Mouse (Mus musculus) ovary, postnatal 36 days (tissue): ENCODE measurements at regions not wholly inside any gene's neighbourhood (a gene's known extent, or its start where the extent isn't known, plus 50 kb on each side); places are given as distances from the start of the nearest gene placed in this dataset.
A peak's percentile ranks its signal among the peaks of the same experiment; 100 is the strongest.

Experiments
- DNase-seq: peaks from one replicate; pipeline ENCODE4 v3.0.0; 2022; ENCODE audit warnings: low spot score, mixed read lengths

DNA sequence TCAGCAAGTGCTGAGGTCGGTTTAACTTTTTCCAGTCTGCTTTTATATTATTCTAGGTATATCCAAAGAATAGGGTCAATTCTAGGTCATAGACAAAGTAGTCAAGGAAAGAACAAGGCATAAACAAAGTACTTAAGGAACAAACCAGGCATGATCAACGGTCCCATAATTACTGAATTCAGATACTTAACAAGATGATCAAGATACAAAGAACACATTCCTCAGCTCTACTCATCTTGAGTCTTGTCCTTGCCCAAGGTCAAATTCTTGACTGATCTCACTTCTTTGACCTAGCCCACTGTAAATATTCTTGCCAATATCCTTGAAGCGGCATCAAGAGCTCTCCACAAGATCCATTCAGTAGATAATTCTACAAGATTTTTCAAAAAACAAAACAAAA lies 458.1 kb upstream of the Nr5a2 start:
- no peak for DNase-seq

DNA sequence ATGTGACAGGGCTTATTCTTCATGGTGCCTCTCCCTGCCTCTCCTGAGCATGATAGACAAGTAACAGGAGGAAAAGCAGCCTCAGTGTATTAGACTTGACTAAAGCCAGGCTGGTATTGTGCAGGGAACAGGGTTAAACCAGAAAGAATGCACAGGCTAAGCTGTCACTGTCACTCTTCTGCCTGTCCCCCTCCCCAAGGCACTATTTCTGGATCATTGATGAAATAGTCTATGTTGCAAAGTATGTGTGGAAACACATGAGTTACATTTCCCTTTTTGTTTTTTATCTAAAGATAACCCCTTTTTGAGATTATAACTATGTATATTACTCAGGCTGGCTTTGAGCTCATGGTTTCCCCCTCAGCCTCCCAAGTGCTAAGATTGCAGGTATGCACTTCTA lies 436.5 kb upstream of the Nr5a2 start:
- no peak for DNase-seq

DNA sequence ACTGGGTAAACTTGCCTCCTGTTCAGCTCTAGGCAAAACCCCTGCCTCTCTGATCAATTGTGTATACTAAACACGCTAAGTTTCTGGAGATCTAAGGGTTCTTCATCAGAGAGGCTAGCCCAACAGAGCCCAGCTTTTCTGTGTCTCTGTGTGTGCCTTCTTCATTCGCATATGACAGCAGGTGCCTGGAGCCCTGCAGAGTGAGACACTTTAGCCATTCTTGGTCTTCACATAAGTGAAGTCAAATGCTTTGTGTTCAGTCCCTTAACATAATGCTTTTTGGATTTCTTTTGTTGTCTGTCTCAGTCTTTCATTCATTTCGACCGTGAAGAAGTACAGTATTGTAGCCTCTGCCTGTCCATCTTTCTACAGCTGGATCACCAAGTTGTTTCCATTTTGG lies 427.3 kb upstream of the Nr5a2 start:
- no peak for DNase-seq

DNA sequence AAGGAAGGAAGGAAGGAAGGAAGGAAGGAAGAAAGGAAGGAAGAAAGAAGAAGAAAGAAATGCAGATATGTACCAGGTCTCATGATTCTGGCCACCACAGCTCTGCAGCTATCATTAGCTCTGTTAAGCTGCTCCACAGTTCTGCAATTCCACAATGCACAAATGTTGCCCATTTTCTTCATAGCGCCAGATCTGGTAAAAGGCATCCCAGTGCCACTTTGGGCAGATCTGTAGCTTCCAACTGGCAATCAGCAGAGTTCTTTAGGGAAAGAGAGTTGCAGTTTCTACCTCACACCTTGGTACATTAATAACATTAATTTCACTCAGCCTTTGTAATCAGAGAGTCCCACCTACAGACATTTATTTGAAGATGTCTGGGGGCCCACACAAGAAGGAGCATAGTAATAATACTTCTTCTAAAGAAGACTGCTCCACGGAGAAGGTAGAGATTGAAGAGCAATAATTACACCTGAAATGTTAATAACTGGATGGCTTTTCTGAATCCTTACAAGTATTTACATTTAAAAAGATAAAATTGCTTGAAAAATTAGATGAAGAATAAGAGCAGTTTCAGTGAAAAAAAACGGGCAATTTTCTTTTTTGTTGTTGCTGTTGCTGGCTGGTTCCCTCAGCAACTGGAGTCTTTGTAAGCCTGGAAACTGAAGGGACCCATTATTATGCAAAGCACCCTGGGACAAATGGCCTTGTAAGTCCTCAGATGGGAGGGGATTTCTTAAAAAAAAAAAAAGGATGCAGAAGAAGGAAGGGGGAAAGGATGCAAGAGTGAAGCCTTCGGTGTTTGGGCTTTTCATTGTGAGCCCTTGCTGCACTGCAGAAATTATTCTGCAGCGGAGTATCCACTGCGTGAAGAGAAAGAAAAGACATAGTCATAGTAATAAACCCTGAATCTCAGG lies 418.1 kb upstream of the Nr5a2 start:
- DNase-seq = no peak

DNA sequence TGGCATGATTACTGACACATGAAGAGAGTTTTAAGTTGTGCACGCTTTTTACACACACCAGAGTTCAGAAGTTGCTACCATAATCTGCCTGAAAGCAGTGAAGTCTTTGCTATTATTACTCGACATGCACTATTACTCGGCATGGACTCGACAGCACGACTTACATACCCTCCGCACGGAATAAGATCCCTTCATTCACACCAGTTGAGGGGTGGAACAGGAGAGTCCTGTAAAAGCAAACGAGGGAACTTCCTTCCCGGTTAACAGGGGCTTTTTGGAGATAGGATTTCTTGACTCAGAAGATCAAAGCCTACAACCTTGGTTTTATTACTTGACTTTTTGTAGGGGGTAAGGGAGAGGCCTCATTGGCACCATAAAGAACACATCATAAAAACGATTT lies 416.4 kb upstream of the Nr5a2 start:
- DNase-seq = no peak

DNA sequence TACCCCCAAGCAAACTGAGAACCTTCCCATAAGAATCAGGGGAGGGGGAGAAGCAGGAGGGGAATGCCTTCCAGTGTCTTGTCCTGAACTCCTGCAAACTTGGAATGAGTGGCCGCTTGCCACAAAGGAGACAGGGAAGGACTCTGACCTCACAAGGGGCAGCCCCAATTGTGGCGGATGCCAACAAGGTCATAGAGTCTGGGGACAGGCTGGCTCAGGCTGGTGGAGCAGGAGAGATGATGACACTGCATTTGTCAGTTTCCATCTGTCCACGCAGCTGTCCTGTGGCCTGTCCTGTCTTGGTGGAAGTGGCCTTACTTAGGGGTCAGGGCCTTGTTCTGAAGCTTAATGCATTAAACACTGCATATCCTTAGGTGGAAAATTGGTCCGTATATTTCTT lies 414.4 kb upstream of the Nr5a2 start:
- no peak for DNase-seq

DNA sequence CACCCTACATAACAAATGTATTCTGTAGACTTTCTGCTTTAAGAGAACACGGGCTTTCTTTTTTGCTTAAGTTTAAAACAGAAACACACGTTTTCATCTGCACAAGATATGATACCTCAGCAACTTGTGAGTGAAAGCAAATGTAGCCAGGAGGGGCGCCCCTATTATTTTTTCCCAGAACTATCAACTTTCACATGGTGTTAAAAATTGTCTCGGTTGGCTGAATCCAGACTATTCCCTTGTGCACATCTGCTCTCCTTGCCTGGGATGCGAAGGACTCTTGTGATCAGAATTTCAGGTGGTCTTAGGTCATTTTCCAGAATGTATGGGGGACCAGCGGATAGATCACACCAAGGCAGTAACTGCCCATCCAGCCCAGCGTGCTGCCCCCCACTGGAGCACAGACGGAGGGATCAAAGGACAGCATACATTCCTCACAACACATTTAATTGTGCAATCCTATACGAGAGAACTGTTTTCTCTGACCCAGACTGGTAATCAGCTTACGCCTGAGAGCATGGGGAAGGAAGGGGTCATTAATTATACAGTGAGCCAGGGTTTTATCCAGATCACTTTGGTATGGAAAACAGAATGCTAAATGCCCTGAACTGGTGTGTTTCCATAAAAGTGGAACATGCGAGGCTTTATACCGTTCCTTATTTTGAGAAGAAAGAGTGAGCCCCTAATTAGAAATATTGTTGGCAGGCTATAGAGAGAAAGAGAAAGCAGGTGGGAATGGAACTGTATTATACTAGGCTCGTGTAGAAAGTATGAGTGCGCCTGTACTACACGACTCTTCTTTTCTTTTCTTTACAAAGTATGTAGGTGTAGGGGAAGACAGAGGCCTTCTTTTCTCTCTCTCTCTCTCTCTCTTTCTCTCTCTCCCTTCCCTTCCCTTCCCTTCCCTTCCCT lies 413.5 kb upstream of the Nr5a2 start:
- DNase-seq = no peak

DNA sequence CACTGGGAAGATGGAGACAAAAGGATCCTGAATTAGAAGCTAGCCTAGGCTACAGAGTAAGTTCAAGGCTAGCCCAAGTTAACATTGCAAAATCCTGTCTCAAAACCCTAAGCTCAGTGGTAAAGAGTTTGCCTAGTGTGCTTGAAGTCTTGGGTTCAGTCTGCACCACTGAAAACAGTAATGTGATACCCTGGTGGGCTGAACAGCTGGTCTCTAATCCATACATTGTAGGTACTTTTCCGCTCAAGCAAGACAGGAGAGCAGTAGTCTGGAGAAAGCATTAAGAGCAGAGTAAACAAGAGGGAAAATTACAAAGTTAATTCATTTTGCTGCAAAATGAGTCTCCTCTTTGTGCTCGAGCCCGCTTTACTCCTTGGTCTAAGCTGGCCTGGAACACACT lies 412.0 kb upstream of the Nr5a2 start:
- DNase-seq = no peak

DNA sequence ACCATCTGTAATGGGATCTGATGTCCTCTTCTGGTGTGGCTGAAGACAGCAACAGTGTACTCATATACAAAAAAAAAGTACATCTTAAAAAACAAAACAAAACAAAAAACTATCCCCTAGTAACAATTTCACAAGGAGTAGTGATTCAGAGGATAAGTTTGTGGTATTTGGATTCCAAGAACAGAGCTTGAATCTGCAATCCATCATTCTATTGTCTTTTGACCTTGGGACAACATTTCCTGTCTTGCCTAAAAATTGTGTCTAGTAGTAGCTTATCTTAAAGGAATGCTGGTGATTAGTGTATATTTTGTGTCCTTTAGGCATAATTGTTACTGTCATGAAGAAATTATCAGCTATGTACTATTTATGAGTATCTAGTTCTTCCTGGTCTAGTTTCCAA lies 404.1 kb upstream of the Nr5a2 start:
- no peak for DNase-seq

DNA sequence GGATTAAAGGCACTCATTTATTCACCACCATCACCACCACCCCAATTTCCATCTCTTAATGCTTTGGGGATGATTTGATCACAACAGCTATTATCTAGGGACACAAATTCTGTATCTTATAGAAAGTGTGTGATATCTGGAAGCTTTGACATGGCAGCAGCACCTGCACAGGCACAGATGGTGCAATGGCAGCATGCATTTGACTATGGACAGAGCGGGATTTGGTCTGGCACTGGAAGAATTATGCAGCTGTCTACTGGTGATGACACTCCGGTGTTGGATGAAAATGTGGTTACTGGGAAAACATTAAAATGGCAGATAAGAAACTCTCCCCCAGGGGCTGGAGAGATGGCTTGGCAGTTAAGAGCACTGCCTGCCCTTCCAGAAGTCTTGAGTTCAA lies 403.7 kb upstream of the Nr5a2 start:
- no peak for DNase-seq

DNA sequence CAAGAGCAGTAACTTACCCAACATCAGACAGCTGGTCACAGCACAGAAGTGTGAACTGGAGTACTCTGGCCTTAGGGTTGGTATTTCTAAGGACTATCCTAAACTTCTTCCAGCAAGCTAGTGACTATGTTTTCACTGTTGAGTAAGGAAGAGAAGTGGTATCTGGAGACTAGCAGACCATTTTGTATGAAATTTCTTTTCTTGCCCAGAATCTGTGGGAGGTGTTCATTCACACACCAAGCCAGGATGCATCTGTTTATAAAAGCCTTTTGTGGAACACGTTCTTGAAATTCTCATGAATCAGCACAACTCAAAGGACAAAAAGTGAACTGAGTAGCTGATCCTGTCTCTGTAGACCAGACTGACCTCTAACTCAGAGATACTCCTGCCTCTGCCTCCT lies 403.3 kb upstream of the Nr5a2 start:
- no peak for DNase-seq

DNA sequence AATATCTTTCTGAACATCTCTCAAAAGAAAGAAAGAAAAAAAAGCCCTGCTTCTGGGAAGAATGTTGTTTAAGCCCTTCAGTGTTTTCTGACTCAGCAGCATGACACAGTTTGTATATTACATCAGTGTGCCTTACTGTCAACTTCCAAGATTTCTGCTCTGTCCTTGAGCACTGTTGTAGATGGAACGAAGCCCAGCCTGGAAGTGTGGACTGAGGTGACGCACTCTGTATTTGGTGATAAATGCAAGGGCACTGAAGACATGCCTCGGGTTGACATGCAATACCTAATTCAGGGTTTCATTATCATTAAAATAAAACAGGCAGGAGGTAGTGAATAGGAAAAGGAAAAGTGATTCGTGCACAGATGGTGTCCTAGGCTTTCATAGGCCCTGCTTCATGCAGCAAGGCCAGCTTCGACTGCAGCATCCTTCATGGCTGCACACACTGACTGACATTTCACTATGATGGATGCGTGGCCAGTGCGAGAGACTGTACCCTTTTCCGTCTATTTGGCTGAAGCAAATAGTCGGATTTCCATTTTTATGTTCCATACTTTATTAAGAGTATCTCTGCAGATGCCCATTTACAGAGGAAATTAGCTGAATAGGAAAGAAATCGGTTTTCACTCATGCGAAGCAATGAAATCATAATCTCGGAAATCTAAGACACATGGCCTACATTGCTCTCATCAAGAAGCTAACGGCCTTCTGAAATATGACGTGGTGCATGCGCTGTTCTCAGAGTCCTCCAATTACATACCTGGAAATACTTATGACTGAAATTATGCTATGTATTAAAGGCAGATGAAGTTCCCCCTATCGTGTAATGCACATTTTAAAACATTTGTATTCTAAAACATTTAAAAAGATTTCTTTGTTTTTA lies 400.7 kb upstream of the Nr5a2 start:
- DNase-seq = peak; percentile 7

DNA sequence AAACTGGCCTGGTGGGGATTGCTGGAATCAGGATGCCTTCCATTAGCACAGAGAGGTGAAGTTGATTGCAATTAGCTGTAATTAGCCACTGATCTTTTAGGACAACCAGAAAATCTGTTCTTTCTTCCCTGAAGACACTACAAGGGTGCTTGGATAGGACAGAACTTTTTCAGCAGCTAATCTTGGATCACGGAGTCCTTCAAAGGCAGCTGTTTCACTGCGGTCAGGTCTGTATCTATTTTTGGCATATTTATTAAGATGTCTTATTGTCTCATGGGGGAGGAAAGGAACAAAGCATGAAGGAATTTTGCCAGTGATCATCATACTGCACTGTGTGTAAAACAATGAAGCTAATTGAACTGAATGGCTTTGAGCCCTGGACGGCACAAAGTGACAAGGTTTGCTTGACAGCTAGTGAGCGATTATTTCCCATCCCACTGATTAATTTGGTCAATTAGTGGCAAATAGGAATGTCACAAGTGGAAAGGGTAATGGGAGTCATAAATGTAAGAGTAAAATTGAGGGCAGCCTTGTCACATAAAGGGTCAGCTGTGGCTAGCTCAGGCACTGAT lies 395.8 kb upstream of the Nr5a2 start:
- DNase-seq = no peak

DNA sequence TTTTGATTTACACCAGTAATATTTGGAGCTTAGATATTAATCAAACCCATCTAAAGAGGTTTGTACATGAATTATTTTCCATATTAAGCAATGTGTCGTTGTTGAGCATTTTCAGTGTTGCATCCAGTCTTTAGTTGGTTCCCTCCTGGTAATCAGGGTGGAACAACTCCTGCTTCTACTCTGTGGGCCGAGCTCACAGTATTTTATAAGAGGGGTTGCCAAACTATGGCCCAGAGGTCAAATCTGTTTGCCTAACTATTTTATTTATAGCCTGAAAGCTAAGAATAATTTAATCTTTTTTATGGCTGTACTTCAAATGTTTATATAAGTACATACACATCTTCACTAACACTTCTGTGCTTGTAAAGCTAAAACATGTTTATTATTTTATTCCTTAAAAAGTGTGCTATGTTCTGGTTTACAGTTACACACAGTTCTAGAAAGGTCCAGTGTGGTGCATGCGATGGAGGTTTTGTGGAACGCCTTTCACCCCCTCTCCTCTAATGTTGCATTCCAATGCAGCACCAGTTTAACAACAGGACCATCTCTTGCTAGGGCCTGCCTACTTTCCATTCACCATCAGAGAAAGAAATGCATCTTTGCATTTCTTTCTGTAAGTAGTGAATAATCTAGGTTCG lies 392.3 kb upstream of the Nr5a2 start:
- no peak for DNase-seq

DNA sequence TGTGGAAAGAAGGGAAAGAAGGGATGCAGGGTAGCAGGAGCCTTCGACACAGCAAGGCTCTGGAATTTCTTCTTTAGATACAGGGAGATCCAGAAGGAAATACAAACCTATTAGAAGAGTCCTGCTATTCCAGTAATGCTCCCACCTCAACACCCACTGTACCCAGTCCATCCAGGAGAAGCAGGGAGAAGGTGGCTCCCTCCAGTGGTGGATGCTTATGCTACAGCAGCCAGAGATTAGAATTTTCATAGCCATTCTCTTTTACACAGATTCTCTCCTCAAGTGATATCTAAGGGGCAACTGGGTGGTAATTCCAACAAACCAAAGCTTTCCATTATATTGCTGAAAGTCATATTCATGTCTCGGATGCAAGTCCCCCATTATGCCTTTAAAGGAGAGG lies 373.9 kb upstream of the Nr5a2 start:
- no peak for DNase-seq

DNA sequence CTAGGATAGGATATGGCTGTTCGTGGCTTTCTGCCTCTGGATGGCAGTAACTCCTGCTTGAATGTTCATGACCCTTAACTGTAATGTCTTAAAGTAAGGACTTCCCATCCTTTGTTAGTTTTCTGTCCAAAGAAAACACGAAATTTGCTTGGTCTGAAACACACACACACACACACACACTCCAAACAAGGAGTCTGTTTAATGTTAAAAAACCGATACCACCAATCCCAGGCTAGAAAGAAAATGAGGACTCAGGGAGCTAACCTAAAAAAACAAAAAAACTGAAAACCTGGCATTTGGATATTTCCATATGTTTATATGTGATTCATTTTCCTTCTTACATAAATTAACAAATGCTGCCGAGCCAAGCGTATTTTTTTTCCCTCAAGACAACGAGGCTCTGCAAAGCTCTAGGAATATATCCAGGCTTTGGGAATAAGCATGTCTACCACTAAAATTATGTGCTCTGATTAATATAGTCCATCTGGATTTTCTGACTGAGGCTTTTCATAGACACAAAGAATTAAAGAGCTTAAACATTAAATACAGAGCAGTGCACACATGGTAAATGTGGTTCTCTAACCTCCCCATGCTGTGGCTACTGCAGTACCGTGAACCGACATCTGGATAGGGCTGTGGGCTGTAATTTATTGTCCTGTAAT lies 372.0 kb upstream of the Nr5a2 start:
- no peak for DNase-seq

DNA sequence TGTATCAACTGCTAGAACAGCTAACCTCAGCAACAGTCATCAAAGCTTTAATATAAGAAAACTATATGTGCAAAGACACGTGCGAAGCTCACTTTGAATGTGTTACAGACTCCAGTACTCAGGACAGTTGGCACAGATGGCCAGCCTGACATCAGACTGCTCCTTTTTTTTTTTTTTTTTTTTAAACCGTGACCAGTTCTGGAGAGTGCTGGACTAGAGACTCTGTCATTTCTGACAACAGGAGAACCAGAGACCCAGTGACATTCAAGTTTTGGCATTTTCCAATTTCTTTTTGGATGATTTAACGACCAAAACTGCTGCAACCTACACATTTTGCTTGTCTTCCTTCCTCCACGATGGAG lies 371.5 kb upstream of the Nr5a2 start:
- DNase-seq = no peak

DNA sequence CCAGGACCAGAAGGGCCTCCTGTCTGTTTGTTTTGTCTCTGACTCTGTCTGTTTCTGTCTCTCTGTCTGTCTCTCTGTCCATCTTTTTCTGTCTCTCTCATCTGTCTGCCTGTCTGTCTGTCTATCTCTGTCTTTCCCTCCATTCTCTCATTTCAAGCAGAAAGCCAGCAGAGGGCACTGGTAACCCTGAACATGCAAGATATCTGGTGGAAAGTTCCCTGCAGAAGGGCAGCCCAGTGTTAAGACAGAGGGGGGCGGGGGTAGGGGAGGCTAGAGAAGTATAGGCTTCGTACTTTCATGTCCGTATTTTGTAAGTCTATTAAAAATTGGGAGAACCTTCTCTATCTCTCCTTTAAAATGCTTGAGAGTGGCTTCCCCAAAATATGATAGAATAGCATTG lies 370.4 kb upstream of the Nr5a2 start:
- peak; percentile 12 for DNase-seq

DNA sequence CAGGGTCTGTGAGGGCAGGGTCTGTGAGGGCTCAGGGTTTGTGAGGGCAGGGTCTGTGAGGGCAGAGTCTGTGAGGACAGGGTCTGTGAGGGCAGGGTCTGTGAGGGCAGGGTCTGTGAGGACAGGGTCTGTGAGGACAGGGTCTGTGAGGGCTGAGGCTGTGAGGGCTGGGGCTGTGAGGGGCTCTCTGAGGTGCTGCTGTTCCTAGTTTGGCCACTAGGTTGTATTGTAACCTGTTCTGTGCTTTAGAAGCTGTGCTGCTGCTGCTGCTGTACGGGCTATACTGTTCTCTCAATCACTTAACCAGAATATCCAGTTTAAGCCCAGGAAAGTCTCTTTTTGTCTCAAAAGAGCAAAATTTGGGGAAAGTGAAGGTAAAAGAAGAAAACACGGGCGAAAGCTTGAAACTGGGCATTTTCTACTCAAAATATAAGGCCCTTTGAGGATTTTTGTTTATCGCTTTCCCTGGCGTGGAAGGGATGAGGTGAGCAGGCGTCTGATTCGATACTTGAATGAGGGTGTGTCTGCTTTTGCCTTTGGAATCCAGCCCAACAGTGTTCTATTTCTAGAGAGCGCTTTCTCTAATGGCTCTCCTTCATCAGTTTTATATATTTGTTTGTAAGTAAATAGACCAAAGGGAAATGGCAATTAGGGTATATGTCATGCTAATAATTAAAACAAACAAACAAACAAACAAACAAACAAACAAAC lies 363.8 kb upstream of the Nr5a2 start:
- no peak for DNase-seq

DNA sequence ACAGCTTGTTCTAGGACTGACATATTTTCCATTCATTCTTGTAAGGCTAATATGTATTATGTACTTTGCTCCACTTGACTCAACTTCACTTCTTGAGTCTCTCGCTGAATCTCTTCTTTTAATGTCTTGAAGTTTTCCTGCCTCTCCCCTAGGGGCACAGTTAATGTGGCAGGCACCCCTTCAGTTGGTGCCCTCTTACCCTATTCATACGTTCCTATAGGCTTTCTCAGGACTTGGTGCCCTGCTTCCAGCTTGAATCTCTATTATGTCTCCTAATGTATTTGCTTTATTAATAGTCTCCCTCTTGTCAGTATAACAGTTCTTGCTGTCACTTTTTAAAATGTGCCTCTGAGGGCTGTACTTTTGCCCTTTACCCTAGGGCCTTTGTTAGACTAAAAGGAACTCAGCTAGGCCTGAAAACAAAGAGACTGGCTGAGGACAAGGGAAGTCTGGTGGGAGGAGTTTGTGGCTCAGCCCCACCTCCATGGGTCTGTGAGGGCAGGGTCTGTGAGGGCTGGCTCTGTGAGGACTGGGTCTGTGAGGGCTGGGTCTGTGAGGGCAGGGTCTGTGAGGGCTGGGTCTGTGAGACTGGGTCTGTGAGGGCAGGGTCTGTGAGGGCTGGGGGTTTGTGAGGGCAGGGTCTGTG lies 362.9 kb upstream of the Nr5a2 start:
- DNase-seq = no peak
